Mouse (Mus musculus) embryonic facial prominence, embryonic 12.5 days (tissue): ENCODE measurements around the gene Egf. TPM values are rescaled to one million over a fixed set of nuclear protein-coding genes. Genes with fewer than 3 reads are reported as not detected.

Source experiments
- ATAC-seq: fragments of 200-750 bp; cut with Nextera tagmentation; 2 replicates; pipeline ENCODE4 v1.8.0; 2017; ENCODE audit not compliant: insufficient number of reproducible peaks, insufficient read depth, low FRiP score, low TSS enrichment
- H3K27ac ChIP-seq: fragments of 300-500 bp; sonication (generic); 2 replicates; pipeline ENCODE4 v1.5.1; 2016; ENCODE audit warnings: mild to moderate bottlenecking
- H3K27me3 ChIP-seq: fragments of 300-500 bp; sonication (generic); 2 replicates; pipeline ENCODE4 v1.6.1; 2016; ENCODE audit warnings: mild to moderate bottlenecking, moderate library complexity
- H3K36me3 ChIP-seq: fragments of 300-500 bp; sonication (generic); 2 replicates; pipeline ENCODE4 v1.6.1; 2016; ENCODE audit warnings: mild to moderate bottlenecking
- H3K4me1 ChIP-seq: fragments of 300-500 bp; sonication (generic); 2 replicates; pipeline ENCODE4 v1.6.1; 2016
- H3K4me2 ChIP-seq: fragments of 300-500 bp; sonication (generic); replicated peaks from 2 replicates; pipeline ENCODE4 v1.6.1; 2016; ENCODE audit warnings: mild to moderate bottlenecking, moderate library complexity
- H3K4me3 ChIP-seq: fragments of 300-500 bp; sonication (generic); 2 replicates; pipeline ENCODE4 v1.5.1; 2016; ENCODE audit warnings: mild to moderate bottlenecking
- H3K9ac ChIP-seq: fragments of 300-500 bp; sonication (generic); 2 replicates; pipeline ENCODE4 v1.6.1; 2016; ENCODE audit warnings: mild to moderate bottlenecking, moderate library complexity
- H3K9me3 ChIP-seq: fragments of 300-500 bp; sonication (generic); 2 replicates; pipeline ENCODE4 v1.6.1; 2016; ENCODE audit warnings: mild to moderate bottlenecking, moderate library complexity
- WGBS: fragments of 180-500 bp; shearing (Covaris S2); methylation state at CpG from one replicate; pipeline ENCODE4 v1.1.7; 2016; 5-methylcytosine and 5-hydroxymethylcytosine counted together
- microRNA-seq: library from miRNA; unstranded; fragments of <30 nt; microRNA quantifications from one replicate; pipeline ENCODE4, GENCODE M21; 2017
- polyA plus RNA-seq: library from polyadenylated mRNA; unstranded; fragments of >200 nt; fragmentation: Nextera tagmentation; extraction: Ambion mirVana; gene quantifications from 2 replicates; pipeline ENCODE4 v1.2.1, GENCODE M21; 2016

Egf gene
- polyA plus RNA-seq, 1 experiment from 2014 or later = 2.0 TPM

GRCm38 (mm10) chr3:129631857-129632256 is 123.3 kb downstream of the Egf start:
- ATAC-seq = no peak
- 91% methylated on average over 5 of the region's 5 CpGs for WGBS
- H3K9me3 ChIP-seq = no peaks in the 10 kb centered on the region
- no peaks in the 10 kb centered on the region for H3K27me3 ChIP-seq
- peaks cover 22% of the 10 kb centered on the region for H3K36me3 ChIP-seq
- H3K27ac ChIP-seq = no peak overlapping the region
- no peak overlapping the region for H3K4me3 ChIP-seq
- no peak overlapping the region for H3K4me2 ChIP-seq
- H3K9ac ChIP-seq = no peak overlapping the region
- H3K4me1 ChIP-seq = no peaks in the 10 kb centered on the region

- H3K4me1 ChIP-seq = no peaks in the 10 kb centered on the region
- no peak overlapping the region for H3K4me2 ChIP-seq
- H3K9me3 ChIP-seq = no peaks in the 10 kb centered on the region
- H3K9ac ChIP-seq = no peak overlapping the region
- no peak overlapping the region for H3K27ac ChIP-seq
- H3K4me3 ChIP-seq = no peak overlapping the region
- peaks cover 22% of the 10 kb centered on the region for H3K36me3 ChIP-seq
- 71% methylated on average over 1 of the region's 1 CpGs for WGBS
- ATAC-seq = no peak
- H3K27me3 ChIP-seq = no peaks in the 10 kb centered on the region
Measured at GRCm38 (mm10) chr3:129631018-129631417, 124.1 kb downstream of the Egf start.

Small RNA genes lying within 50 kb of the gene (microRNA-seq; reads per million reads assigned to microRNA genes)
- gene Gm24515 = not detected

Other genes starting within 250 kb of the Egf start
- gene Elovl6, start 223.0 kb downstream of the Egf start, polyA plus RNA-seq = 36.4 and 38.8 TPM in 2 replicates
- not detected in 2 replicates for gene Lrit3, start 48.7 kb upstream of the Egf start, polyA plus RNA-seq
- gene Rrh, start 67.3 kb upstream of the Egf start, polyA plus RNA-seq = 0.32 and 0.35 TPM in 2 replicates
- gene Gar1, start 76.1 kb upstream of the Egf start, polyA plus RNA-seq = 107 and 111 TPM in 2 replicates
- gene Cfi, start 80.6 kb upstream of the Egf start, polyA plus RNA-seq = 0.52 and 0.84 TPM in 2 replicates
- gene Pla2g12a, start 123.3 kb upstream of the Egf start, polyA plus RNA-seq = 25.2 and 26.3 TPM in 2 replicates
- 96.3 and 102 TPM in 2 replicates for gene Casp6, start 146.1 kb upstream of the Egf start, polyA plus RNA-seq
- 2.7 and 3.4 TPM in 2 replicates for gene Mcub, start 214.9 kb upstream of the Egf start, polyA plus RNA-seq